Mouse (Mus musculus) forebrain, embryonic 10.5 days (tissue): ENCODE data around the gene Krcc1. TPM values are rescaled to one million over a fixed set of nuclear protein-coding genes. Genes with fewer than 3 reads are reported as not detected.
"Not testable (repeated sequence)": the region's sequence is repeated elsewhere in the genome, so short reads cannot be mapped to it uniquely, and the experiment has no call there.

Experiments
- DNase-seq: peaks from one replicate; pipeline ENCODE4 v3.0.0-alpha.2; 2017; ENCODE audit warnings: low spot score; ENCODE audit errors: extremely low spot score
- H3K27ac ChIP-seq: fragments of 300-500 bp; sonication (generic); 2 replicates; pipeline ENCODE4 v1.5.1; 2016; ENCODE audit warnings: mild to moderate bottlenecking
- H3K27me3 ChIP-seq: fragments of 300-500 bp; sonication (generic); 2 replicates; pipeline ENCODE4 v1.6.1; 2016; ENCODE audit warnings: mild to moderate bottlenecking; ENCODE audit not compliant: poor library complexity, severe bottlenecking
- H3K36me3 ChIP-seq: fragments of 300-500 bp; sonication (generic); replicated peaks from 2 replicates; pipeline ENCODE4 v1.6.1; 2016; ENCODE audit warnings: mild to moderate bottlenecking, moderate library complexity
- H3K4me1 ChIP-seq: fragments of 300-500 bp; sonication (generic); 2 replicates; pipeline ENCODE4 v1.6.1; 2016
- H3K4me3 ChIP-seq: fragments of 300-500 bp; sonication (generic); 2 replicates; pipeline ENCODE4 v1.5.1; 2016; ENCODE audit warnings: mild to moderate bottlenecking, moderate library complexity
- H3K9me3 ChIP-seq: fragments of 300-500 bp; sonication (generic); 2 replicates; pipeline ENCODE4 v1.6.1; 2016; ENCODE audit warnings: mild to moderate bottlenecking, moderate library complexity
- WGBS: fragments of 180-500 bp; shearing (Covaris S2); methylation state at CpG from one replicate; pipeline ENCODE4 v1.1.7; 2016; 5-methylcytosine and 5-hydroxymethylcytosine counted together
- polyA plus RNA-seq: library from polyadenylated mRNA; unstranded; fragments of >200 nt; fragmentation: Nextera tagmentation; extraction: Ambion mirVana; gene quantifications from 2 replicates; pipeline ENCODE4 v1.2.1, GENCODE M21; 2016

Krcc1 gene
- polyA plus RNA-seq, 1 experiment from 2014 or later, result 30.1 TPM

- 75% methylated on average over 1 of the region's 1 CpGs for WGBS
- DNase-seq, result no peak
Measured at GRCm38 (mm10) chr6:71248420-71248819, 23.1 kb upstream of the Krcc1 start.

GRCm38 (mm10) chr6:71249615-71250014 is 21.9 kb upstream of the Krcc1 start:
- no peaks in the 10 kb centered on the region for H3K36me3 ChIP-seq
- no peaks in the 10 kb centered on the region for H3K4me1 ChIP-seq
- no peaks in the 10 kb centered on the region for H3K9me3 ChIP-seq
- no peak overlapping the region for H3K27ac ChIP-seq
- 86% methylated on average over 3 of the region's 3 CpGs for WGBS
- H3K27me3 ChIP-seq, result no peaks in the 10 kb centered on the region
- H3K4me3 ChIP-seq, result no peak overlapping the region
- no peak for DNase-seq

More at GRCm38 (mm10) chr6:71248420-71248819, 23.1 kb upstream of the Krcc1 start:
- no peaks in the 10 kb centered on the region for H3K36me3 ChIP-seq
- no peaks in the 10 kb centered on the region for H3K9me3 ChIP-seq
- H3K27me3 ChIP-seq, result no peaks in the 10 kb centered on the region
- no peak overlapping the region for H3K27ac ChIP-seq
- H3K4me3 ChIP-seq, result no peak overlapping the region
- no peaks in the 10 kb centered on the region for H3K4me1 ChIP-seq

- no peak for DNase-seq
- no peaks in the 10 kb centered on the region for H3K4me1 ChIP-seq
- H3K27ac ChIP-seq, result no peak overlapping the region
- WGBS, result 88% methylated on average over 8 of the region's 8 CpGs
- no peaks in the 10 kb centered on the region for H3K9me3 ChIP-seq
- no peak overlapping the region for H3K4me3 ChIP-seq
- H3K36me3 ChIP-seq, result no peaks in the 10 kb centered on the region
- H3K27me3 ChIP-seq, result no peaks in the 10 kb centered on the region
Measured at GRCm38 (mm10) chr6:71250951-71251350, 20.5 kb upstream of the Krcc1 start.

- H3K4me1 ChIP-seq, result no peaks in the 10 kb centered on the region
- no peaks in the 10 kb centered on the region for H3K36me3 ChIP-seq
- no peak overlapping the region for H3K4me3 ChIP-seq
- H3K9me3 ChIP-seq, result no peaks in the 10 kb centered on the region
- no peaks in the 10 kb centered on the region for H3K27me3 ChIP-seq
- no peak for DNase-seq
- WGBS, result 94% methylated on average over 6 of the region's 6 CpGs
- no peak overlapping the region for H3K27ac ChIP-seq
Measured at GRCm38 (mm10) chr6:71254456-71254855, 17.0 kb upstream of the Krcc1 start.

GRCm38 (mm10) chr6:71256166-71256565 is 15.3 kb upstream of the Krcc1 start:
- WGBS, result 93% methylated on average over 10 of the region's 10 CpGs
- Histone ChIP-seq H3K27me3 (no peaks in the 10 kb centered on the region), H3K27ac (no peak overlapping the region), H3K4me3 (no peak overlapping the region), H3K36me3 (no peaks in the 10 kb centered on the region), H3K4me1 (no peaks in the 10 kb centered on the region), H3K9me3 (no peaks in the 10 kb centered on the region)
- no peak for DNase-seq

GRCm38 (mm10) chr6:71257375-71257774 is 14.1 kb upstream of the Krcc1 start:
- no peak for DNase-seq

GRCm38 (mm10) chr6:71258562-71258961 is 12.9 kb upstream of the Krcc1 start:
- H3K4me1 ChIP-seq, result 0 out of 2 replicates have a peak, but pooled peaks cover 4% of the 10 kb centered on the region
- H3K9me3 ChIP-seq, result no peaks in the 10 kb centered on the region
- DNase-seq, result no peak
- H3K27me3 ChIP-seq, result no peaks in the 10 kb centered on the region
- H3K27ac ChIP-seq, result no peak overlapping the region
- H3K4me3 ChIP-seq, result no peak overlapping the region
- WGBS, result 88% methylated on average over 2 of the region's 2 CpGs
- H3K36me3 ChIP-seq, result no peaks in the 10 kb centered on the region

More at GRCm38 (mm10) chr6:71257375-71257774, 14.1 kb upstream of the Krcc1 start:
- H3K36me3 ChIP-seq, result no peaks in the 10 kb centered on the region
- H3K4me3 ChIP-seq, result no peak overlapping the region
- 62% methylated on average over 1 of the region's 1 CpGs for WGBS
- no peak overlapping the region for H3K27ac ChIP-seq
- no peaks in the 10 kb centered on the region for H3K4me1 ChIP-seq
- no peaks in the 10 kb centered on the region for H3K9me3 ChIP-seq
- no peaks in the 10 kb centered on the region for H3K27me3 ChIP-seq

- no peak for DNase-seq
- Histone ChIP-seq H3K36me3 (no peaks in the 10 kb centered on the region), H3K4me3 (no peak overlapping the region), H3K4me1 (0 out of 2 replicates have a peak, but pooled peaks cover 4% of the 10 kb centered on the region), H3K9me3 (no peaks in the 10 kb centered on the region), H3K27ac (no peak overlapping the region), H3K27me3 (no peaks in the 10 kb centered on the region)
- 88% methylated on average over 4 of the region's 4 CpGs for WGBS
Measured at GRCm38 (mm10) chr6:71259166-71259565, 12.3 kb upstream of the Krcc1 start.

GRCm38 (mm10) chr6:71260051-71260640 is 11.3 kb upstream of the Krcc1 start:
- Histone ChIP-seq H3K27me3 (no peaks in the 10 kb centered on the region), H3K27ac (no peak overlapping the region), H3K4me3 (no peak overlapping the region), H3K36me3 (no peaks in the 10 kb centered on the region), H3K4me1 (0 out of 2 replicates have a peak, but pooled peaks cover 4% of the 10 kb centered on the region), H3K9me3 (no peaks in the 10 kb centered on the region)
- no peak for DNase-seq
- WGBS, result 75% methylated on average over 6 of the region's 6 CpGs

GRCm38 (mm10) chr6:71261060-71261459 is 10.4 kb upstream of the Krcc1 start:
- no peak for DNase-seq
- no peaks in the 10 kb centered on the region for H3K27me3 ChIP-seq
- no peaks in the 10 kb centered on the region for H3K36me3 ChIP-seq
- WGBS, result 89% methylated on average over 3 of the region's 3 CpGs
- 0 out of 2 replicates have a peak, but pooled peaks cover 4% of the 10 kb centered on the region for H3K4me1 ChIP-seq
- no peak overlapping the region for H3K27ac ChIP-seq
- no peaks in the 10 kb centered on the region for H3K9me3 ChIP-seq
- no peak overlapping the region for H3K4me3 ChIP-seq

- 84% methylated on average over 8 of the region's 8 CpGs for WGBS
- no peak overlapping the region for H3K4me3 ChIP-seq
Measured at GRCm38 (mm10) chr6:71262142-71262833, 9.2 kb upstream of the Krcc1 start.

GRCm38 (mm10) chr6:71267603-71268002 is 3.9 kb upstream of the Krcc1 start:
- not testable (repeated sequence) for H3K27ac ChIP-seq, DNase-seq, H3K36me3 ChIP-seq, H3K9me3 ChIP-seq, H3K27me3 ChIP-seq, H3K4me3 ChIP-seq
- peaks cover 15% of the 10 kb centered on the region for H3K4me1 ChIP-seq
- WGBS, result 85% methylated on average over 7 of the region's 7 CpGs

More at GRCm38 (mm10) chr6:71262142-71262833, 9.2 kb upstream of the Krcc1 start:
- Histone ChIP-seq H3K4me1 (0 out of 2 replicates have a peak, but pooled peaks cover 4% of the 10 kb centered on the region), H3K27ac (no peak overlapping the region), H3K9me3 (no peaks in the 10 kb centered on the region), H3K27me3 (no peaks in the 10 kb centered on the region), H3K36me3 (no peaks in the 10 kb centered on the region)
- DNase-seq, result no peak

- H3K27ac ChIP-seq, result no peak overlapping the region
- H3K36me3 ChIP-seq, result no peaks in the 10 kb centered on the region
- H3K4me3 ChIP-seq, result no peak overlapping the region
- peaks cover 18% of the 10 kb centered on the region for H3K4me1 ChIP-seq
- H3K27me3 ChIP-seq, result no peaks in the 10 kb centered on the region
- H3K9me3 ChIP-seq, result no peaks in the 10 kb centered on the region
- 70% methylated on average over 7 of the region's 7 CpGs for WGBS
- DNase-seq, result no peak
Measured at GRCm38 (mm10) chr6:71268929-71269685, 2.4 kb upstream of the Krcc1 start.
